Mouse (Mus musculus): ENCODE data around the gene Fbxo36. TPM values are rescaled to one million over a fixed set of nuclear protein-coding genes. Genes with fewer than 3 reads are reported as not detected.
A peak's percentile ranks its signal among the peaks of the same experiment; 100 is the strongest.

Gene Fbxo36
- polyA plus RNA-seq (2015; fragmentation: Nextera tagmentation; extraction: Ambion mirVana) = 17.9 and 19.9 TPM in 2 replicates

DNA sequence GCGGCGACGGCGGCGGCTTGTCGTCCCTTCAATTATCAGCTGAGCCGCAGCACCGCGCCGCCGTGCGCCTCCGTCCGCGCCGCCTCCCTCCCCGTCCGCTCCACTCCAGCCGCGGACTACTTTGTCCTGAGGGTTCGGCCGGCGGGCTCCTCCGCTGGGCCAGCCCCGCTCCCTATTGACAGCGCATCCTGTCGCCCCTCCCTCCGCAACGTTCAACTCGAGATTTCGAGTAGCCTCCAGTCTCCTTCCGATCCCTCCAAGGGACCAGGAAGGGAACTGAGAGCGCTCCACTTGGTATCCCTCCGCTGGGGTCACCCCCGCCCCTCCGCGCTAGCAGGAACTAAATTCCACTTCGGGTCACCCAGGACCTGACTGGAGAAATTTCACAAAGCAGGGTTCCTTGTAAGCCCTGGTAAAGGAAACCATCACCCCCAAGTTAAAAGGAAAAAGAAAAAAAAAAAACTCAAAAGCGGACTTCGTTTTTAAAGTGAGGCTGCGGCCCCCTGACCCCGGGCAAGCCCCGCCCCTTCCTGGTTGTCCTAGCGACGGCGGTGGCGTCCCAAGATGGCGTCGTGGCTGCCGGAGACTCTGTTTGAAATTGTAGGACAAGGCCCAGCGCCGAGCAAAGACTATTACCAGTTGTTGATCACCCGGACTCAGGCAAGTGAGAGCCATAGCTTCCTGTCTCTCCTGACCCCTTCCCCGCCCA lies at the start of gene Fbxo36:
Fbxo36 (plus strand) TSS at position 533 of the 709 bp plus-strand sequence.
- no peak for TF ChIP-seq CTCF (IDR thresholded peaks at IDR 0.05; ENCODE audit: low read depth)
- WGBS = under 1% methylated on average over 52 of the region's 54 CpGs

DNA sequence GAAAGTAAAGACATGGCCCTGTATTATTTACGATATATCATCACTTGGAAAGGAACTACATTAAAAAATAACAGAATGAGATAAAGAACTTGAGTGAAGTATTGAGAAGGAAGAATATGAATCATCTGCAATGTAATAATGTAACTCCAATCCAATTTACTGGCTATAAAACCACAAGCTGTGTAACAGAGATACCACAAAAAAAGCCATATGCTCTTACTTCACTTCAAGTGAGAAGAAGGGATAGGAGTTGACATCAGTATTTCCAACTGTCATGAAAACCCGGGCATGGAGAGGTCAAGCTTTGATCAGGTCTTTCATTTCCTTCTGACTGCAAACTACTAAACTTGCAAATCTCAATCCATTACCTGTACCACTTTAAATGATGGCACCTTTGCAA lies 48.2 kb upstream of the Fbxo36 start:
- no peak overlapping the region for H3K9ac ChIP-seq (ENCODE audit: low read depth, low read length)
- no peak overlapping the region for H3K27ac ChIP-seq
- DNase-seq (ENCODE audit: low spot score) (no peak), ATAC-seq (replicated peaks; ENCODE audit: low FRiP score, low read depth) (no peak)
- H3K9me3 ChIP-seq (replicated peaks; ENCODE audit: low read length) = no peaks in the 10 kb centered on the region
- no peak for TF ChIP-seq CTCF (IDR thresholded peaks at IDR 0.05; ENCODE audit: low read depth)
- peaks cover 27% of the 10 kb centered on the region for H3K36me3 ChIP-seq (ENCODE audit: insufficient read depth, low read length)
- no peaks in the 10 kb centered on the region for H3K4me1 ChIP-seq (replicated peaks; ENCODE audit: insufficient read depth, low read length)
- WGBS = 85% methylated on average over 2 of the region's 2 CpGs
- H3K27me3 ChIP-seq (ENCODE audit: insufficient read depth, low read length) = no peaks in the 10 kb centered on the region
- H3K4me2 ChIP-seq (ENCODE audit: low read length) = no peak overlapping the region
- H3K4me3 ChIP-seq (replicated peaks; ENCODE audit: low read depth, low read length) = no peak overlapping the region

More for the DNA sequence above, at the start of gene Fbxo36:
- peak within 1 kb of the TSS; percentile 99 for H3K27ac ChIP-seq
- no peaks in the 10 kb centered on the region for H3K36me3 ChIP-seq (ENCODE audit: insufficient read depth, low read length)
- 0 out of 2 replicates have a peak, but pooled peaks cover 3% of the 10 kb centered on the region for H3K4me1 ChIP-seq (replicated peaks; ENCODE audit: insufficient read depth, low read length)
- no peaks in the 10 kb centered on the region for H3K9me3 ChIP-seq (replicated peaks; ENCODE audit: low read length)
- peak within 1 kb of the TSS; percentile 73 for H3K4me2 ChIP-seq (ENCODE audit: low read length)
- no peaks in the 10 kb centered on the region for H3K27me3 ChIP-seq (ENCODE audit: insufficient read depth, low read length)
- H3K9ac ChIP-seq (ENCODE audit: low read depth, low read length) = peak within 1 kb of the TSS; percentile 99
- DNase-seq (ENCODE audit: low spot score) (peak; percentile 98), ATAC-seq (replicated peaks; ENCODE audit: low FRiP score, low read depth) (peak; percentile 94)
- H3K4me3 ChIP-seq (replicated peaks; ENCODE audit: low read depth, low read length) = peak within 1 kb of the TSS; percentile 99

DNA sequence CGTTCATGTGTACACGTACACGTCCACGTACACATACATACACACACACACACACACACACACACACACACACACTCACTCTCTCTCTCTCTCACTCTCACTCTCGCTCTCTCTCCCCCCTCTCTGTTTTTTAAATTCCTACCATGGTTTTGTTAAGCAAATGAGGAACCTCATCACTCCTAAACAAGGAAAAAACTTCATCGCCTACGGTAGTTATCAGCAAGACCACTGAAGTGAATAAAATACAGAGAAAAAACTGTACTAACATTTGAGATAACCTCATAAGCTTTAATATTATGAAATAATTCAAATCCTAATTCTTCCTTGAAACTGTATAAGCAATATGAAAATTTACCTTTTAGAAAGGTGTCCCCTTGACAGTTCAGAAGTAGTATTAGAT lies 44.3 kb upstream of the Fbxo36 start:
- 94% methylated on average over 7 of the region's 7 CpGs for WGBS
- H3K4me2 ChIP-seq (ENCODE audit: low read length) = no peak overlapping the region
- TF ChIP-seq CTCF (IDR thresholded peaks at IDR 0.05; ENCODE audit: low read depth) = no peak
- H3K9me3 ChIP-seq (replicated peaks; ENCODE audit: low read length) = no peaks in the 10 kb centered on the region
- no peak overlapping the region for H3K9ac ChIP-seq (ENCODE audit: low read depth, low read length)
- H3K27ac ChIP-seq = no peak overlapping the region
- ATAC-seq (replicated peaks; ENCODE audit: low FRiP score, low read depth) = no peak
- no peaks in the 10 kb centered on the region for H3K4me1 ChIP-seq (replicated peaks; ENCODE audit: insufficient read depth, low read length)
- H3K27me3 ChIP-seq (ENCODE audit: insufficient read depth, low read length) = no peaks in the 10 kb centered on the region
- H3K4me3 ChIP-seq (replicated peaks; ENCODE audit: low read depth, low read length) = no peak overlapping the region
- H3K36me3 ChIP-seq (ENCODE audit: insufficient read depth, low read length) = peaks cover 22% of the 10 kb centered on the region
- DNase-seq (ENCODE audit: low spot score) = no peak

DNA sequence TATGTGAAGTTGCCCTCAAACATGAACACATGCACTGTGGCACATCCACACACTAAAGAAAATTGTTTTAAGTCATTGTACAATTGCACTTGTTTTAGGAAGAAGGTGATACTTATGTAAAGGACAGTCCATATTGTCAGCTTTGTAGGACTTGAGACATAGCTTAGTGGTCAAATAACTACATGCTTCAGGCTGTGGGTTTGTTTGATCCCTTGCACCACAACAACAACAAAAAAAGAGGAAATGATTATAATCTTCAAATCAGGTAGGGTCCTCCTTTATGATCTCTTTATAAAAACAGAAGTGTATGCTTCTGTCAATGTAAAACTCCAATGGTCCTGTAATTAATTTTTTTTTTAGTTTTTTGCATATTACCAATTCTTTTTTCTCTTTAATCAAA lies 40.5 kb upstream of the Fbxo36 start:
- no peak overlapping the region for H3K27ac ChIP-seq
- TF ChIP-seq CTCF (IDR thresholded peaks at IDR 0.05; ENCODE audit: low read depth) = no peak
- peaks cover under 1% of the 10 kb centered on the region; the same call in 1 of the 2 replicates for H3K36me3 ChIP-seq (ENCODE audit: insufficient read depth, low read length)
- no peaks in the 10 kb centered on the region for H3K27me3 ChIP-seq (ENCODE audit: insufficient read depth, low read length)
- no peak overlapping the region for H3K9ac ChIP-seq (ENCODE audit: low read depth, low read length)
- ATAC-seq (replicated peaks; ENCODE audit: low FRiP score, low read depth) = no peak
- H3K9me3 ChIP-seq (replicated peaks; ENCODE audit: low read length) = no peaks in the 10 kb centered on the region
- no peak for DNase-seq (ENCODE audit: low spot score)
- no peak overlapping the region for H3K4me2 ChIP-seq (ENCODE audit: low read length)
- no peaks in the 10 kb centered on the region for H3K4me1 ChIP-seq (replicated peaks; ENCODE audit: insufficient read depth, low read length)
- no peak overlapping the region for H3K4me3 ChIP-seq (replicated peaks; ENCODE audit: low read depth, low read length)

DNA sequence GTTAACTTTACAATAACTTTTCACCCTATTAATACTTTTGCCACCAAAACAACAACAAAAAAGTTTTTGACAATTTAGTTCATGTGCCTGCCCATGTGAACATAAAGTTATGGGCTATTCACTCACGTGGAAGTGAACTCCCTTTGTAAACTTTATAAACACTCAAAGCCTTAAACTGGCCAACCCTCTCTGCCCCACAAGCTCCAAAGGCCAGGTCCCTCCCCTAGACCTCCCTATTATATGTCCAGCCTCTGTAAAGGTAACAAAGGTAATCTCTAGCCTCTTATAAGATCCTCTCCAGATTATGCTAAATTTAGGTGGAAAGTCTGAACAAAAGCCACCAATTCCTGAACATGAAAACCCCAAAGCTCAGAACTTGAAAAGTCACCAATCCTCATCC lies 35.9 kb upstream of the Fbxo36 start:
- H3K27me3 ChIP-seq (ENCODE audit: insufficient read depth, low read length) = no peaks in the 10 kb centered on the region
- ATAC-seq (replicated peaks; ENCODE audit: low FRiP score, low read depth) (no peak), DNase-seq (ENCODE audit: low spot score) (no peak)
- no peaks in the 10 kb centered on the region for H3K4me1 ChIP-seq (replicated peaks; ENCODE audit: insufficient read depth, low read length)
- H3K4me2 ChIP-seq (ENCODE audit: low read length) = no peak overlapping the region
- no peak overlapping the region for H3K4me3 ChIP-seq (replicated peaks; ENCODE audit: low read depth, low read length)
- TF ChIP-seq CTCF (IDR thresholded peaks at IDR 0.05; ENCODE audit: low read depth) = no peak
- H3K9ac ChIP-seq (ENCODE audit: low read depth, low read length) = no peak overlapping the region
- no peak overlapping the region for H3K27ac ChIP-seq
- H3K9me3 ChIP-seq (replicated peaks; ENCODE audit: low read length) = no peaks in the 10 kb centered on the region
- H3K36me3 ChIP-seq (ENCODE audit: insufficient read depth, low read length) = no peaks in the 10 kb centered on the region
- 71% methylated on average over 1 of the region's 1 CpGs for WGBS

DNA sequence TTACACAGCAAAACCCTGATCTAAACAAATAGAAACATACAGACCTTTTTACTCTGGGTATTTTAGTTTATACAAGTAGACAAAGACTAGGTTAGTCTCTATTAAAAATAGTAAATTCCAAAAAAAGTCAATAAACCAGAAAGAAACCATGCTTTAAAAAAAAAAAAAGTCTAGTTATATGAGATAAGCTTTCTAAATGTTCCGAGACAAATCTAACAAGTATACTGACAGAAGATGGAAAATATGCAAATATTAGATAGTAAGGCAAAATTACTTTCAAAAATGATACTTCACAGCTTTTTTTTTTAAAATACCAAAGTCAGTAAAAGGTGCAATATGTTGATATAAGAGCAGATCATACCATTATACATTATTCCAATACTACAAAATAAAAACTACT lies 22.0 kb upstream of the Fbxo36 start:
- no peak overlapping the region for H3K27ac ChIP-seq
- WGBS = 89% methylated on average over 1 of the region's 1 CpGs
- DNase-seq (ENCODE audit: low spot score) (no peak), ATAC-seq (replicated peaks; ENCODE audit: low FRiP score, low read depth) (no peak)
- H3K9ac ChIP-seq (ENCODE audit: low read depth, low read length) = no peak overlapping the region
- H3K4me2 ChIP-seq (ENCODE audit: low read length) = no peak overlapping the region
- no peak for TF ChIP-seq CTCF (IDR thresholded peaks at IDR 0.05; ENCODE audit: low read depth)
- no peaks in the 10 kb centered on the region for H3K36me3 ChIP-seq (ENCODE audit: insufficient read depth, low read length)
- no peaks in the 10 kb centered on the region for H3K4me1 ChIP-seq (replicated peaks; ENCODE audit: insufficient read depth, low read length)
- H3K9me3 ChIP-seq (replicated peaks; ENCODE audit: low read length) = no peaks in the 10 kb centered on the region
- H3K27me3 ChIP-seq (ENCODE audit: insufficient read depth, low read length) = no peaks in the 10 kb centered on the region
- no peak overlapping the region for H3K4me3 ChIP-seq (replicated peaks; ENCODE audit: low read depth, low read length)
